Mouse (Mus musculus): ENCODE results near the gene Rnf215. TPM values are rescaled to one million over a fixed set of nuclear protein-coding genes. Genes with fewer than 3 reads are reported as not detected.
"Not testable (repeated sequence)": the region's sequence is repeated elsewhere in the genome, so short reads cannot be mapped to it uniquely, and the experiment has no call there.

Gene Rnf215
- polyA plus RNA-seq, 1 experiment from 2014 or later: 49.7 TPM

GRCm38 (mm10) chr11:4185480-4185879 is 50.5 kb downstream of the Rnf215 start:
- not testable (repeated sequence) for H3K4me3 ChIP-seq; H3K27me3 ChIP-seq; H3K4me2 ChIP-seq (replicated peaks); ATAC-seq (replicated peaks); H3K9ac ChIP-seq (replicated peaks); H3K27ac ChIP-seq (replicated peaks); H3K9me3 ChIP-seq
- H3K36me3 ChIP-seq: peaks cover 27% of the 10 kb centered on the region
- WGBS: 90% methylated on average over 6 of the region's 6 CpGs
- peaks cover 24% of the 10 kb centered on the region for H3K4me1 ChIP-seq

DNA sequence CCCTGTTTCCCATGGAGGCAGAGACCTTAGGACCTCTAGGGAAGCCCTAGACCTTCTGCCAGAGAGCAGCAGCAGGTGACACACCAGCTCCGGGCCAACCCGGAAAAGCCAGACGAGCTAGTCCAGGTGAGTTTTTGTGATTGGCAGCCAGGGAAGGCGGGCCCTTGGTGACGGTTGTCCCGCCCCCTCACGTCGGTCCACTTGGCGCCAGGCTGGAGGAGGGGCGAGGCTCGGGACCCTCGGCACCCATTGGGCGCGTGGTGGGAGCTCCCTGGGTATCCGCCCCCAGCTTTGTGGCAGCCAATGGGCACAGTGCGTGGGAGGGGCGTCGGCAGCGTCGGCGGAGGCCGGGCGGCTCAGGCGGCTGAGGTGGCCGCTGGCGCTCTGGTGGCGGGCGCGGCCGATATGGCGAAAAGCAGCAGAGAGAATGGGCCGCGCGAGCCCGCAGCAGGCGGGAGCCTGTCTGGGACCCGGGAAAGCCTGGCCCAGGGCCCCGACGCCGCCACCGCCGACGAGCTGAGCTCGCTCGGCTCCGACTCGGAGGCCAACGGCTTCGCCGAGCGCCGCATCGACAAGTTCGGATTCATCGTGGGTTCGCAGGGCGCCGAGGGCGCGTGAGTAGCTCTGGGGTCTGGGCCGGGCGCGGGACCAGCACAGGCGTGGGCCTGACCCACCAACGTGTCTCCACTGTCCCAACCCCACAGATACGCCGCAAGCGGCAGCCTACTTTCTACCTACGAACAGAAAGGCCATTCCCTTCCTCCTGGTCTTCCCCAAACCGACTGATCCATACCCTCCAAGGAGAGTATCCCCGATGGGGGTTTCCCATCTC is 51.7 kb downstream of the Rnf215 start, which contains the start of gene Tbc1d10a:
Tbc1d10a (plus strand) TSS at position 304 of the 832 bp plus-strand sequence.
- peak within 1 kb of the TSS; percentile 82 for H3K4me2 ChIP-seq (replicated peaks)
- under 1% methylated on average over 70 of the region's 71 CpGs for WGBS
- peak; percentile 99 for ATAC-seq (replicated peaks)
- peaks cover 24% of the 10 kb centered on the region for H3K4me1 ChIP-seq
- peak within 1 kb of the TSS; percentile 60; the same call in 1 of the 2 replicates for H3K27ac ChIP-seq (replicated peaks)
- peak within 1 kb of the TSS; percentile 80 for H3K4me3 ChIP-seq
- peaks cover 15% of the 10 kb centered on the region for H3K36me3 ChIP-seq
- H3K27me3 ChIP-seq: no peaks in the 10 kb centered on the region
- H3K9me3 ChIP-seq: no peaks in the 10 kb centered on the region
- peak within 1 kb of the TSS; percentile 76 for H3K9ac ChIP-seq (replicated peaks)

- 0 out of 2 replicates have a peak overlapping the region, but pooled peaks have one; percentile 60 for H3K27ac ChIP-seq (replicated peaks)
- H3K4me3 ChIP-seq: peak overlapping the region; percentile 80
- 14% methylated on average over 9 of the region's 9 CpGs for WGBS
- ATAC-seq (replicated peaks): no peak
- peak overlapping the region; percentile 76 for H3K9ac ChIP-seq (replicated peaks)
- peak overlapping the region; percentile 82 for H3K4me2 ChIP-seq (replicated peaks)
- no peaks in the 10 kb centered on the region for H3K27me3 ChIP-seq
- H3K36me3 ChIP-seq: peaks cover 10% of the 10 kb centered on the region
- no peaks in the 10 kb centered on the region for H3K9me3 ChIP-seq
- H3K4me1 ChIP-seq: peaks cover 24% of the 10 kb centered on the region
Measured at GRCm38 (mm10) chr11:4187318-4187700, 52.3 kb downstream of the Rnf215 start.

- no peaks in the 10 kb centered on the region for H3K27me3 ChIP-seq
- WGBS: 83% methylated on average over 6 of the region's 6 CpGs
- no peak overlapping the region for H3K4me3 ChIP-seq
- H3K27ac ChIP-seq (replicated peaks): no peak overlapping the region
- H3K36me3 ChIP-seq: no peaks in the 10 kb centered on the region
- no peak overlapping the region for H3K9ac ChIP-seq (replicated peaks)
- H3K4me1 ChIP-seq: peaks cover 17% of the 10 kb centered on the region
- H3K4me2 ChIP-seq (replicated peaks): no peak overlapping the region
- no peaks in the 10 kb centered on the region for H3K9me3 ChIP-seq
- no peak for ATAC-seq (replicated peaks)
Measured at GRCm38 (mm10) chr11:4189182-4189581, 54.2 kb downstream of the Rnf215 start.

DNA sequence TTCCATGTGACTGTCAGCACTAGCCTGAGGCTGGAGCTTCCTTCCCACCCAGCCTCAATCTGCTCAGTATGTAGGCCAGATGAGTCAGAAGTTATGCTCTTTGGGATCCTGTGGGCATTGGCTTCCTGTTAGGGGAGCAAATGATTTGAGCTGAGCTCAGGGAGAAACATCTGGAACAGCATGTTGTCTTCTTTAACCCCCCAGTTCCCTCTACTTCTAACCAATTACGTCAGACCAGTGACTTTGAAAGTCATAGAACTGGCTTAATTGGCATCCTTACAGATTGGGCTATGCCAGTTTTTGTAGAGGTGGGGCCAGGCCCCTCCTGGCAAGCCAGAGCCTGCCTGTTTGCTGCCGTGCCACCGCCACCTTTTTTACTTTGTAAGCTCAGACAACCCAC is 55.7 kb downstream of the Rnf215 start:
- no peaks in the 10 kb centered on the region for H3K36me3 ChIP-seq
- H3K27me3 ChIP-seq: no peaks in the 10 kb centered on the region
- WGBS: 65% methylated on average over 3 of the region's 3 CpGs
- no peak overlapping the region for H3K4me2 ChIP-seq (replicated peaks)
- H3K27ac ChIP-seq (replicated peaks): no peak overlapping the region
- no peak for ATAC-seq (replicated peaks)
- H3K9ac ChIP-seq (replicated peaks): no peak overlapping the region
- H3K9me3 ChIP-seq: no peaks in the 10 kb centered on the region
- H3K4me3 ChIP-seq: no peak overlapping the region
- H3K4me1 ChIP-seq: peaks cover 17% of the 10 kb centered on the region

Small RNA genes lying within 50 kb of the gene (microRNA-seq; reads per million reads assigned to microRNA genes)
- 5.1 reads per million, percentile 19 among the genes with 10 or more reads in this experiment for gene Mir3060

Other genes with a start within 250 kb of the Rnf215 start
- 0.57 and 0.61 TPM in 2 replicates for gene 4921536K21Rik, start 240.1 kb upstream of the Rnf215 start, polyA plus RNA-seq (2015; fragmentation: Nextera tagmentation; extraction: Ambion mirVana)
- 35.4 and 38.3 TPM in 2 replicates for gene Dusp18, start 240.0 kb upstream of the Rnf215 start, polyA plus RNA-seq (2015; fragmentation: Nextera tagmentation; extraction: Ambion mirVana)
- gene Slc35e4, start 220.5 kb upstream of the Rnf215 start, polyA plus RNA-seq (2015; fragmentation: Nextera tagmentation; extraction: Ambion mirVana): 13.2 and 13.7 TPM in 2 replicates
- gene Tcn2, start 203.0 kb upstream of the Rnf215 start, polyA plus RNA-seq (2015; fragmentation: Nextera tagmentation; extraction: Ambion mirVana): 14.1 and 15.3 TPM in 2 replicates
- gene Pes1, start 171.2 kb upstream of the Rnf215 start, polyA plus RNA-seq (2015; fragmentation: Nextera tagmentation; extraction: Ambion mirVana): 70.5 and 71.6 TPM in 2 replicates
- gene 4930556J24Rik, start 158.4 kb upstream of the Rnf215 start, polyA plus RNA-seq (2015; fragmentation: Nextera tagmentation; extraction: Ambion mirVana): not detected in 2 replicates
- 1.5 and 2.0 TPM in 2 replicates for gene Gal3st1, start 151.6 kb upstream of the Rnf215 start, polyA plus RNA-seq (2015; fragmentation: Nextera tagmentation; extraction: Ambion mirVana)
- gene Sec14l4, start 103.7 kb upstream of the Rnf215 start, polyA plus RNA-seq (2015; fragmentation: Nextera tagmentation; extraction: Ambion mirVana): not detected in 2 replicates
- gene Sec14l3, start 70.4 kb upstream of the Rnf215 start, polyA plus RNA-seq (2015; fragmentation: Nextera tagmentation; extraction: Ambion mirVana): 0.75 and 0.91 TPM in 2 replicates
- gene Mtfp1, start 39.8 kb upstream of the Rnf215 start, polyA plus RNA-seq (2015; fragmentation: Nextera tagmentation; extraction: Ambion mirVana): 7.3 and 7.7 TPM in 2 replicates
- gene Sec14l2, start 11.8 kb upstream of the Rnf215 start, polyA plus RNA-seq (2015; fragmentation: Nextera tagmentation; extraction: Ambion mirVana): 1.5 and 2.4 TPM in 2 replicates
- 6.7 and 6.9 TPM in 2 replicates for gene Ccdc157, start 25.1 kb downstream of the Rnf215 start, polyA plus RNA-seq (2015; fragmentation: Nextera tagmentation; extraction: Ambion mirVana)
- 51.9 and 55.0 TPM in 2 replicates for gene Sf3a1, start 25.1 kb downstream of the Rnf215 start, polyA plus RNA-seq (2015; fragmentation: Nextera tagmentation; extraction: Ambion mirVana)
- gene Tbc1d10a, start 51.6 kb downstream of the Rnf215 start, polyA plus RNA-seq (2015; fragmentation: Nextera tagmentation; extraction: Ambion mirVana): 30.2 and 31.1 TPM in 2 replicates
- 1.4 and 1.5 TPM in 2 replicates for gene Castor1, start 83.0 kb downstream of the Rnf215 start, polyA plus RNA-seq (2015; fragmentation: Nextera tagmentation; extraction: Ambion mirVana)
- not detected in 2 replicates for gene Osm, start 101.2 kb downstream of the Rnf215 start, polyA plus RNA-seq (2015; fragmentation: Nextera tagmentation; extraction: Ambion mirVana)
- gene Lif, start 122.4 kb downstream of the Rnf215 start, polyA plus RNA-seq (2015; fragmentation: Nextera tagmentation; extraction: Ambion mirVana): not detected in 2 replicates

All from forebrain, embryonic 15.5 days (tissue).